Mouse (Mus musculus): ENCODE measurements around the gene Slc11a1.
"Not testable (repeated sequence)": the region's sequence is repeated elsewhere in the genome, so short reads cannot be mapped to it uniquely, and the experiment has no call there.

The Slc11a1 gene

DNA sequence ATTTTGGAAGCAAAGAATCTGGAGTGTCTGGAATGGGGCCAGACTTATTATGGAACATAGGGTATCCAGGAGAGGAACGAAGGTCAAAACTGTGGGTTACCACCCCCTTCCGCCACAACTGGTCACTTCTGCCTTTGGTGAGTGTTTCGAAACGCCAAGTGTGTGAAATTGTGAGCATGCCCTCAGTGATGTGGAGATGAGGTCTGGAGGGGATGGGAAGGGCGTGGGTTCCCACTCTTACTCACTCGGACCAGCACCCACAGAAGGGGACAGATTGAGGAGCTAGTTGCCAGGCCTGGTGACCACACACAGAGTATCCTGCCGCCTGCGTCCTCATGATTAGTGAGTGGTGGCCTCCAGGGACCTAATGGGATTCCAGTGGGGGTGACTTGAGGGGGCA, at the start of gene Slc11a1:
TSS of gene Slc11a1 (plus strand) at position 216 of the 400 bp plus-strand sequence.
- DNase-seq (ENCODE audit: low spot score): no peak

DNA sequence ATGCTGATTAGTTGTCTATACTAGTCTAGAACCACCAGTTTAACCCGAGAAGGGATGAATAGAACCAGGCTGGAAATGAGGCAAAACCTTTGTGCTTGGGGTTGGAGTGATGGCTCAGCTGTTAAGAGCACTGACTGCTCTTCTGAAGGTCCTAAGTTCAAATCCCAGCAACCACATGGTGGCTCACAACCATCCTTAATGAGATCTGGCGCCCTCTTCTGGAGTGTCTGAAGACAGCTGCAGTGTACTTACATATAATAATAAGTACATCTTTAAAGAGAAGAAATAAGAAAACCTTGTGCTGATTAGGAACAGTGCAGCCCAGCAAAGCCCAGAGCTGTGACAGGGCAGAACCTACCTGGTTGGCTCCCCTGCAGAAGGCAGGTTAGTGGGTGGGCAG, 48.1 kb upstream of the Slc11a1 start:
- not testable (repeated sequence) for DNase-seq (ENCODE audit: low spot score)

DNA sequence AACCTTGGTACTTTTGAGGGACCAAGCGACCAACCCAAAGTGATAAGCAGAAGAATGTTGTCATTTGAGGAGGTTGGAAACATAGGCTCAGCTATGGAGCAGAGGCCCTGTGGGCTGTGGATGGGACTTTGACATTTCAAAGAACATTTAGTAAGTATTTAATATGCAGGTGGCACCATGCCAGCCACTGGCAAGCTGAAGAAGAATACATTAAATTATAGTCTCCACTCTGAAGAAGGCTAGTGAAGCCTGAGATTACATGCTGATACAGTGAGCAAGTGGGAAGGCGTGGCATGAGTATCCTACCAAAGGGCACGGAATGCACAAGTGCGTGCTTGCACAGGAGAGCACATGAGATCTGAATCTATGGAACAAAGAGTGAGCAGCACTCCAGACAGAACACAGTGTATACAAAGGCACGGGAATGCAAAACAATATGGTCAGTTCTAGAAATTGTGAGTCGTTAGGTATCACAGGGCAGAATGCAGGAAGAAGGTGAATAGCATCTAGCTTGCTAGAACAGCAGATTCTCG, 45.0 kb upstream of the Slc11a1 start:
- peak; percentile 12 for DNase-seq (ENCODE audit: low spot score)

DNA sequence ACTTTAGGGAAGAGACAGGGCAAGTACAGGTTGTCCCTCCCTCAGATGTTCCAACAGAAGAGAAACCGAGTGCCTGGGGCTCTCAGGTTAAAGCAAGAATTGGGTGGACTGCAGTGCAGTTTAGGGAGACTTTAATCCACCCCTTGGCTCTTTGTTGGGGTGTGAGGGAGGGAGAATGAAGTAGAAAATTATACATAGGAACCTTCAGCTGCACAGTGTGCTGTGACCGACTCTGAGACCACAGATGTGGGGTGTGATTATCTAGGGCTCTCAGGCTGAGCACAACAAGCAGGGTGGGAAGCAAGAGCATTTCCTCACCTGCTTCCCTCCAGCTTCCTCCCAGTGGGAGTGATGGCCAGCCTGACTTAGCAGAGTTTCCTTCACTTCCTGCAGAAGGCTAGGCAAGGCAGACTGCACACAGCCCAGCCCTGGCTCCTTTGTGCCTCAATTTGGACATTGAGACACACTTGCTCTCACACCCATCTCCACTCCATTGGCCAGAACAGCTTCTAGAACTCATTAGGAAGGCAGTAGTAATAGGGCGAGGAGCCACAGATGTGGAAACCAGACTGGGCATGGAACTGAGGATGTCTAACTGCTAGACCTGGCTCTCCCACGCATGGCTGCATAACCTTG, 43.8 kb upstream of the Slc11a1 start:
- DNase-seq (ENCODE audit: low spot score): no peak

DNA sequence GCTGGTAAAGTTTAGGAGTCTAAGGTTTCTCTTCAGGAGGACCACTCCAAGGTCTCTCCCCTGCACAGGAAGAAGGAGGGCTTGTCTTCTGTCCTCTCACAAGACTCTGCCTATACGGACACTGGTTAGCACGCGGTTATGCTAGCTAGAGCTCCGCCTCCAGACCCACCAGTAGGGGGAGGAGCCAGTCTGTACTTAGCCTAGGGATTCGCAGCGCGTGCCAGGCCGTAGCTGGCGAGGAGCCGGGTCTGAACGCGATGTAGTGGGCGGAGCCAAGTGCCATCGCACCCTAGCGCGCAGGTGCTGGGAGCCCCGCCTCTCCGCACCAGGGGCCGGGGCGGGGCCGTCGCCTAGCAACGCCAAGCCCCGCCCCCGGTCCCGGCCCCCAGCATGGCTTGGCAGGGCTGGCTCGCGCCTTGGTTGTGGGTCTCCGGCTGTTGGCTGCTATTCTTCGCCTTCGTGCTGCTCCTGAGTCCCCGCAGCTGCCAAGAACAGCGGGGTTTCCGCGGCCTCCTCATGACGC, 42.7 kb upstream of the Slc11a1 start:
- peak; percentile 90 for DNase-seq (ENCODE audit: low spot score)

DNA sequence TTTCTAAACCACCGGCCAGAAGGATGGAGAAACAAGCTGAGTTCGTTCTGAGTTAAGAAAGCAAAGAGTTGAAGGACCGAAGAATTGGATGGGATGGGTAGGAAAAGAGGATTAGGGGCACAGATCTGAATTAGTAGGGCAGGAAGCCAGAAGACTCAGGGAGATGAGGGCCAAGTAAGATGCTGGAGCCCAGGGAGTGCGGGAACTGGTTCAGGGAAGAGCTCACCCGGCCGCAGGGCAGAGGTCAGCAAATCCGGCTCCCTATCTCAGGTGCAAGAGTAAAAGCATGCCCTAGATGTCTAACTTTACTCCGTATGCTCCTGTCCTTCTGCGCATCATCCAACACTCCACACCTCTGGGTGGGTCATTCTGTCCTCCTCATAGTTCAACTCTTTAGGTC, 42.1 kb upstream of the Slc11a1 start:
- DNase-seq (ENCODE audit: low spot score): no peak

DNA sequence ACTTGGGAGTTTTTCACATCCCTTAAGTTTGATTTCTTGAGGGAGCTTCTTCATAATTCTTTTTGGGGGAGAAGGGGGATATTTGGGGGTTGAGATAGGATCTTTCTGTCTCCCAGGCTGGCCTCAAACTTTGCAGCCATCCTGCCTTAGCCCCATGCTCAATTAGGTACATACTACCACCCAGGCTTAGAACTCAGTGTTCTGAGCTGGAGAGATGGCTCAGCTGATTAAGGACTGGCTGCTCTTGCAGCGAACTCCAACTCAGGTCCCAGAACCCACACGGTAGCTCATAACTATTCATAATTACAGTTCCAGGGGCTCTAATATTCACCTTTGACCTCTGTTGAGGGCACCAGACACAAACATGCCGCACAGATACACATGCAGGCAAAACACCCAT, 40.4 kb upstream of the Slc11a1 start:
- no peak for DNase-seq (ENCODE audit: low spot score)

DNA sequence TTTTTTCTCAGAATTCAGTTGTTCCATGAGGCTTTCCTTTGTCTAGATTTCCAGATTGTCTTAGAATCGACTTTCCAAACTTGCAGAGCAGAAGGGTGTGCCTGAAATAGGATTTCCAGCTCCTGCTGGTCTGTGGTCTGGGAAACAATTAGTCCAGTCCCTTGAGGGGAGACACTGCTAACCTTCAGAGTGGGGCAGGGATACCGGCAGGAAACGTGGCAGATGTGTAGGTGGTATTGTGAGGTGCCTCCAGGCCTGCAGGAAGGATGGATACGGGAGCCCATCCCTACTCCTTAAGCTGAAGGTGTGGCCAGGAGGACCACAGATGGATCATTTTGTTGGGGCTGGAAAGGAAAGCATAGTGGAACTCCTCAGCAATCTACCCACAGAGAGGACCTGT, 40.0 kb upstream of the Slc11a1 start:
- no peak for DNase-seq (ENCODE audit: low spot score)

DNA sequence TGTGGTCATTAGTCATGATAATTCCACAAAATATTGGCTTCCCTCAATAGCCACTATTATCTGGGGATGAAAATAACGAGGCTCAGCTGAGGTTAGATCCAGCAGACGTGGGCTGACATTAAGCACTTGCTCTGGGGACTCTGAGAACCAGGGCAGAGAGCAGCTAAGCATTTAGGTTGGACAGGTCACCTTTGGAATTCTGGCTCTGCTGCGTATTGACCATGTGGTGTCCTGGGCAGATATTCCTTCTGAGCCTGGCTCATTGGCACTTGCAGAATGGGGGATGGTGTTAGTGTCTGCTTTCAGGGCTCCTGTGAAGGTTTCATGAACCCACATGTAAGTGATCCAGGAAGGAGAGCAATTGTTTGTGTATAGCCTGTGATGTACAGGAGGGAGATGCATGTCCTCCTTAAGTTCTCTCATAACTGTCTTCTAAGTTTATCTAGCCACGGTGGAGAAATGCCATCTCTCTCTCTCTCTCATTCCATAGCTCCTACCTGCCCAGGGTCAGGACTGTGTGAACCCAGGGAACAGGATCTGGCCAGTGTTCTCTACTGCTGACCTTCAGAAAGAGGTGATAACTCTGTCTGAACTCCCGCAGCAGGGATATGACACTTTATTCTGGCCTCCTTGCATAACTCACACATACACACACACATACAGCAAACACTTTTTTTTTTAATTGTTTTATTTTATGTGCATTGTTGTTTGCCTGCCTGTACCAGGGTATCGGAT, 39.4 kb upstream of the Slc11a1 start:
- no peak for DNase-seq (ENCODE audit: low spot score)

DNA sequence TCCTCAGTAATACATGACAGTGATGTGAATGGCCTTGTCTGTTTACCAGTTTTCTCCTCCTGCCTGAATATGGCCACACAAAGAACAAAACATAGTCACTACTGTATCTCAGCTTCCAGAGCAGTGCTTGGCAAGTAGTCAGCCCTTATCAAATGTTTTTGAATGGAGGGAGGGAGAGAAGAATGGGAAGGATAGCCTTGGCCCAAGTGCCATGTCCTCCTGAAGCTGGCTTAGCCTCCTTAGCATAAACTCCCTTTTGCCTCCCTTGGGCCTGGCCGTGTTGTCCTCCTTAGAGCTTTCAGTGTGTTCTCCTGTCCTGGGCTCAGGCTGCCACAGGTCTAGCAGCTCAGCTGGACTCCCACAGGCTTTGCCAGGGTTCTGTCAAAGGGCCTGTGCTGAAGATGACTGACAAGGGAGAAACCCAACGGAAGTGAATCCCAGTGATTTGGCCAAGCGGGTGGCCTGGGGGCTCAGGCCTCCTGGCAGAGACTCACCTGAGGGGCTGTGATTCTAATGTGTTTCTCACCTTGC, 37.7 kb upstream of the Slc11a1 start:
- no peak for DNase-seq (ENCODE audit: low spot score)

DNA sequence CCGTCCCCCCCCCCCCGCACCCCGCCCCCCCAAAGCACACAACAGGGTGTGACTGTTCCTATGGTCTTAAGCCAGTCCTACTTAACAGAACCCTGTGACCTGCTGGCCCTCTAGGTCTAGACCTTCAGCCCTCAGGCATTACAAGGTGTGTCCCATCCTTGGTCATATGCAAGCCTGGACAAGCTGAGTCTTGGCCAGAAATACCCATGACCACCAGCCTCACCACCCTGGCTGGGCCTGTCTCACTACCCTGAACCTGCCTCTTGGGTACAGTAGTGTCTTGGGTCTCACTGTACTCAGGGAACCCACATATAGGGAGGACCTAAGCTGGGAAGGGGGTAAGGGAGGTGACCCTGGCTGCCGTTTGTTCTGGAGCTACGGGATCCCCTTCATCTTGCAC, 37.0 kb upstream of the Slc11a1 start:
- DNase-seq (ENCODE audit: low spot score): no peak

DNA sequence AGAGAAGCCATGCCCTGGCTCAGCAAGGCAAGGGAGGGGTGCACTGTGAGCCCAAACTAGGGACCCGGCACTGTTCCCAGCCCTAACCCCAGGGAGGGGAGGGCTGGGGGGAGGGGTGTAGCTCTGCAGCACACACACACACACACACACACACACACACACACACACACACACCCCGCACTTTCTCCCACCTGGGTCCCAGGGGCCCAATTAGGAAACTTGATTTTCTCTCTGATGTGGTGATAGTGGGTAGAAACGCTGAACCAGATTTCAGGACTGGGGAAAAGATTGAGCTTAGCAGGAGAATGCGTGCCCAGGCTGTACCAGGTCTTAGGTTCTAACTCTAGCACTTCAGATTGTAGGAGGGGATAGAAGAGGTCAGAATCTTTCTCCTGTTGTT, 36.4 kb upstream of the Slc11a1 start:
- no peak for DNase-seq (ENCODE audit: low spot score)

DNA sequence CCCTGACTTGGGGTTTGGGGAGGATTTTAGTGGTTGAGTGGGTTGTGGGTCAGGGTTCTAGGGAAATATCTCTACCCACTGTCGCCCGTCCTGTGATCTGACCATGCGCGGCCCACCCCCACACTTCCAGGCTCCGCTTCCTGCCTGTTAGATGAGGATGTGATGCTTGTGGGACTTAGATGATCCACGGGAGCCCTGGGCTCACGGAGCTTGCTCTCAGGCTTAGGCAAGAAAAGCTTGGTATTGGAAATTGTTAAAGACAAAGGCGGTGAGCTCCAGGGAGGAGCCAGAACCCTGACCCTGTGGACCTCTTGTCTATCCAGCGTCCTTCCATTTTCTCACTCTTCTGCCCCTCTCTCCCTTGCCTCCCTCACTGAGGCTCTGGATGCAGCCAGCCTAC, 35.1 kb upstream of the Slc11a1 start:
- no peak for DNase-seq (ENCODE audit: low spot score)

DNA sequence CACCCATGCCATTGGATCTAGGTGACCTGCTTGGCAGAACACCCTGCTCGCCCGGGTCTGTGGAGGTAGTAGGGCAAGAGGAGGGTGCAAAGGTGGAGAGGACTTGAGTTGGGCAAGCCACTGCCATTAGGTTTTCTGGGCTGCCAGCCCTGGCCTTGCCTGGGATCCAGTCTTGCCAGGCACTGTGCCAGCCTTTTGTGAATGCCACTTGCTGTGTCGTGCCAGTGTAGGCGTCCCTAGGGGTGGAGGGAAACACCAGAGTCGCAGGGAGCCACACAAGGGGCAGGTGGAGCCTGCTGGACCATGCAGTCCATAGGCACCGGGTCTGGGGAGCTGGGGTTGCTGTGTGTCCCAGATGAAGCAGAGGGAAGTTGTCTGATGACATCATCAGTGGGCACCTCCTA, 34.6 kb upstream of the Slc11a1 start:
- no peak for DNase-seq (ENCODE audit: low spot score)

DNA sequence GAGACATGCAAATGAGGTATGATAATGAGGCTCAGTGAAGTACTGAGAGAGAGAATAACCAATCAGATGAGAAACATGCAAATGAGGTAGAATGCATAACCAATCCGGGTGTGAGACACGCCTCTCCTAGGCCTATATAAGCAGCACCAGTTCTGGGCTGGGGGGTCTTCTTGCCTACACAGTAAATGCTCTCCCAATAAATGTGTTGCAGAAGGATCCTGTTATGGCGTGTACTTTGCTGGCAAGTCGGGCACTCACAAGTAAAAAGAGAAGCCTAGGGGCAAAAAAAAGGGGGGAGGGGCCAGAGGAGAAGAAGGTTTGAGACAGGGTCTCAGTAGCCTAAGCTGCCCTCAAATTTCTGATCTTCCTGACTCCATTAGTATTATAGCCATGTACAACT, 34.0 kb upstream of the Slc11a1 start:
- DNase-seq (ENCODE audit: low spot score): not testable (repeated sequence)

DNA sequence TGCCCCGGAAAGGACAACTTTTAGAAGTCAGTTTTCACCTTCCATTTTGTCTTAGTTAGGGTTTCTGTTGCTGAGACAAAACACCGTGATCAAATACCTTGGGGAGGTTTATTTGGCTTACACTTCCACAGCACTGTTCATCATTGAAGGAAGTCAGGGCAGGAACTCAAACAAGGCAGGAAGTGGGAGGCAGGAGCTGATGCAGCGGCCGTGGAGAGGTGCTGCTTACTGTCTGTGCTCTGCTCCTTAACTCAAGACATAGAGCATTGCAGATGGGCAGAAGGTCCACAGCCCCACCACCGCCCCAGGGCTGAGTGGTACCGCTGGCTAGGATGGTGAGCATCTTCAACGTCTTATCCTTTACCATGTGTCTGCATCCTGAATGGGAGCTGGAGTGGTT, 33.1 kb upstream of the Slc11a1 start:
- DNase-seq (ENCODE audit: low spot score): no peak

DNA sequence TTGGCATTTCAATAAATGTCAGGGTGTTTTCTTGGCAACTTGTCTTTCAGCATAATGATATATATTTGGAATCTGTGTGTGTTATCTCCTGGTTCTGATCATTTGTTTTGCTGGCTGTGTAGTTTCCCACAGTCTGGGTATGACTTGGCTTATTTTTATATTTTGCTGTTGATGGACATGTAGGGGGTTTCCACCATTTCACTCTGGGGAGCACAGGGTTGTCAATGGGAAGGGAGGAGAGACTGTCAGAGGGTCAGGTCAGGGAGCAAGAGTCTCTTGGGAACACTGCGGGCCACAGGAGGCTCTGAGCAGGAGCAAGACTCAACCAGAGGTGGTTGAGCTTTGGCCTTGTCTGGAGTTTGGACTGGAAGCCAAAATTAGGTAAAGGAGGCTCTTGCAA, 32.7 kb upstream of the Slc11a1 start:
- no peak for DNase-seq (ENCODE audit: low spot score)

DNA sequence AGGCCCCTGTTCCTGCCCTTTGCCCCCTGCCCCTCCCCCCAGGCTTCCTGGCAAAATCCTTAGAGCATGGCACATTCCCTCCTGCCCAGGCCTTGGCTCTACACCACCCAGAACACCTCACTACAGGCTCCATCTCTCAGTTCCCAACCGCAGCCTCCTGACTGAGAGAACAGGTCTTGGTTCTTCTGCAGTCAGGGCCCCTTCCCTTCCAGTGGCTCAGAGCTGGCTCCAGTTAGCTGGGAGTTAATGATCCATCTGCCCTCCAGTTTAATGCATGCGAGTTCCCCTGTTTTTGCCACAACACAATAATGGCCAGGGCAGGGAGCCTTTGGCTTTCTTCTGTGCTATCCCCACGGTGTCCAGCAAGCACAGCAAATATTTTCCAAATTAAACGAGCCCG, 31.8 kb upstream of the Slc11a1 start:
- no peak for DNase-seq (ENCODE audit: low spot score)

DNA sequence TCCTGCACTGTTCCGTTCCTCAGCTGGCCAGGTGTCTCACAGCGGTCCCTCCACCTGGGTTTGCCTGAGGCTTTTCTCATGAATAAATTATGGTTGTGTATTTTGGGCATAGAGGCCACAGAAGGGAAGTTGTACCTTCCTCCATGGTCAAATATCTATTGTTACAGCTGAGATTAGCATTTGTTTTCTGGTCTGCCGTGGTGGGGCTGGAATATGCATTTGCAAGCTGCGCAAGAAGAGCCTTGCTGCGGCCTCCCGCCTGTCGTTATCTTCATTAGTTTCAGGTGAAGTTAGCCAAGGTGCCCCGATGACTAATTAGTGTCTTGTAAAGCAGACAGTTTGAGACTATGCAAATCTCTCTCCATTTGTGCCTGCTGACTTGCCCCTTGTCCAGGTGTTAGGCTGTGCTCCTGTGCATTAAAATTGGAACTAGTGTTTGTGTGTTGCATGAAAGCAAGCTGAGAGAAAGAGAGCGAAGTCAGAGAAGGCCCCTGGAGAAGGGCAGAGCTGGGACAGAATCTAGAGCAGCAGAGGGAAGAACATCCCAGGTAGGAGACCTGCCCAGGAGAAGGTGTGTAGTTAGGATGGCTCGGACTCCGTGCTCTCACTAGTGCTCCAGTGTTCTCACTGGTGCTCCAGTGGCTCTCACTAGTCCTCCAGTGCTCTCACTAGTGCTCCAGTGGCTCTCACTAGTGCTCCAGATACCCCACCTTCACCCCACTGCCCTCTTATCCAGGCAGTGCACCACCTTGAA, 30.7 kb upstream of the Slc11a1 start:
- DNase-seq (ENCODE audit: low spot score): no peak

DNA sequence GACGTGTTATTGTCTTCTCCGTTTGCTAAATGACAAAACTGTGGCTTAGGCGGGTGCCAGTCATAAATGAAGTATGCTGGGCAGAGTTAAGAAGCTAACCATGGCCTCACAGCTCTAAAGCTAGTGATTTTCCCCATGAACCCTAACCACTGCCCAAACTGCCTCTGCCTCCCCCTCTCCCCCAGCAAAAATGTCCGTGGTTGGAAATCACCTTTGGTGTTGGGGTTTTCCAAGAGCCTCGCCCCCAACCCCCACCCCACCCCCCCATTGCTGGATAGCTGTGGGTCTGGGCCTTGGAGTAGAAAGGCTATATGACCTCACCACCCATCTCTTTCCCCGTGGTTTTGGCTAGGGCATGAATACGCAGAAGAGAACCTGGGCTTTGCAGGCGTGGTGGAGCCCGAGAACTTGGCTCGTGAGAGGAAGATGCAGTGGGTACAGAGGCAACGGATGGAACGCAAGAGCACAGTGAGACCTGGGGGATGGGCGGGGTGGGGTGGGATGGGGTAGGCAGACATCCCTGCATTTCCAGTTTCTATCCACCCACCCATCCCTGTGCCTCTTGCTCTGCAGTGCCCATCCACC, 23.7 kb upstream of the Slc11a1 start:
- DNase-seq (ENCODE audit: low spot score): no peak

DNA sequence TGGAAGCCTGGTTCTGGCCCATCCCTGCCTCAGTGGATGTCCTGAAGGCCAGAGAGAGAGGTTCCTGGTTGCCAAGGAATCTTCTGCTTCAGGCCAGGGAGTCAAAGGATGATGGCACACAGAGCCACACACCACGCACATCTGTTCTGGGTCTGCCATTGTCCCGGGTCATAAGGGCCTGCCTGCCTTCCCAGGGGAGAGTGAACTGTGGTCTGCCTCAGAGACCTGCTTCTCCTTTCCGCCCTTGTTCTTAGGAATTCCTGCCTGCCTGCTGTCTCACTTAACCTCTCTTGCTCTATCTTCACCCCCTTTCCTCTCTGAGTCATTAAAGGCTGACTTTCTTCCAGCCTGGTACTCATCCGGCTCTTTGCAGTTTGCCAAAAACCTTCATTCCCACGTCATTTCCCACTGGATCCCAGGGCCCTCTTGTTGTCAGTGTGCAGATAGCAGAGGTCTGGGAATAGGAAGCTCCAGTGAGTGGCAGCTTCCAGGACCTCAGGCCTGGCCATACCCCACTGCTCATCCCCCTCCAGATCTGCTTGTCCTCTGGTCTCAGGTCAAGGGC, 22.4 kb upstream of the Slc11a1 start:
- DNase-seq (ENCODE audit: low spot score): no peak
